Mouse (Mus musculus): ENCODE results near the gene Stat3. TPM values are rescaled to one million over a fixed set of nuclear protein-coding genes. Genes with fewer than 3 reads are reported as not detected.

Stat3 gene
- polyA plus RNA-seq (2014; fragmentation: Illumina TruSeq; extraction: RNeasy Lipid Tissue Mini Kit (QIAGEN cat#74804); ENCODE audit: low read depth, low replicate concordance), result 83.2 TPM

GRCm38 (mm10) chr11:100939512-100940151 is at the start of gene Stat3:
Gene Stat3 (minus strand): TSS chr11:100939540.

GRCm38 (mm10) chr11:100970557-100970937 is 31.2 kb upstream of the Stat3 start, which contains the start of gene Cavin1:
Gene Cavin1 (minus strand): TSS chr11:100970887.

GRCm38 (mm10) chr11:100858935-100859578 is 80.3 kb downstream of the Stat3 start, which contains the start of gene Stat5a:
Gene Stat5a (plus strand): TSS chr11:100859351.

GRCm38 (mm10) chr11:100850038-100850777 is 89.1 kb downstream of the Stat3 start, which contains the start of gene Stat5b:
Gene Stat5b (minus strand): TSS chr11:100850724.

Other genes with a start within 250 kb of the Stat3 start
- 0.21 TPM for gene Zfp385c, start 247.1 kb downstream of the Stat3 start, polyA plus RNA-seq (2014; fragmentation: Illumina TruSeq; extraction: RNeasy Lipid Tissue Mini Kit (QIAGEN cat#74804); ENCODE audit: low read depth, low replicate concordance)
- gene Dhx58, start 235.3 kb downstream of the Stat3 start, polyA plus RNA-seq (2014; fragmentation: Illumina TruSeq; extraction: RNeasy Lipid Tissue Mini Kit (QIAGEN cat#74804); ENCODE audit: low read depth, low replicate concordance), result 2.5 TPM
- 16.9 TPM for gene Kat2a, start 227.1 kb downstream of the Stat3 start, polyA plus RNA-seq (2014; fragmentation: Illumina TruSeq; extraction: RNeasy Lipid Tissue Mini Kit (QIAGEN cat#74804); ENCODE audit: low read depth, low replicate concordance)
- not detected for gene Hspb9, start 225.7 kb downstream of the Stat3 start, polyA plus RNA-seq (2014; fragmentation: Illumina TruSeq; extraction: RNeasy Lipid Tissue Mini Kit (QIAGEN cat#74804); ENCODE audit: low read depth, low replicate concordance)
- gene Rab5c, start 201.3 kb downstream of the Stat3 start, polyA plus RNA-seq (2014; fragmentation: Illumina TruSeq; extraction: RNeasy Lipid Tissue Mini Kit (QIAGEN cat#74804); ENCODE audit: low read depth, low replicate concordance), result 55.1 TPM
- gene Kcnh4, start 179.6 kb downstream of the Stat3 start, polyA plus RNA-seq (2014; fragmentation: Illumina TruSeq; extraction: RNeasy Lipid Tissue Mini Kit (QIAGEN cat#74804); ENCODE audit: low read depth, low replicate concordance), result not detected
- gene Hcrt, start 176.6 kb downstream of the Stat3 start, polyA plus RNA-seq (2014; fragmentation: Illumina TruSeq; extraction: RNeasy Lipid Tissue Mini Kit (QIAGEN cat#74804); ENCODE audit: low read depth, low replicate concordance), result not detected
- 14.6 TPM for gene Ghdc, start 168.6 kb downstream of the Stat3 start, polyA plus RNA-seq (2014; fragmentation: Illumina TruSeq; extraction: RNeasy Lipid Tissue Mini Kit (QIAGEN cat#74804); ENCODE audit: low read depth, low replicate concordance)
- gene Stat5b, start 88.8 kb downstream of the Stat3 start, polyA plus RNA-seq (2014; fragmentation: Illumina TruSeq; extraction: RNeasy Lipid Tissue Mini Kit (QIAGEN cat#74804); ENCODE audit: low read depth, low replicate concordance), result 38.3 TPM
- 22.1 TPM for gene Stat5a, start 80.2 kb downstream of the Stat3 start, polyA plus RNA-seq (2014; fragmentation: Illumina TruSeq; extraction: RNeasy Lipid Tissue Mini Kit (QIAGEN cat#74804); ENCODE audit: low read depth, low replicate concordance)
- gene Cavin1, start 31.3 kb upstream of the Stat3 start, polyA plus RNA-seq (2014; fragmentation: Illumina TruSeq; extraction: RNeasy Lipid Tissue Mini Kit (QIAGEN cat#74804); ENCODE audit: low read depth, low replicate concordance), result 133 TPM
- 72.1 TPM for gene Atp6v0a1, start 69.9 kb upstream of the Stat3 start, polyA plus RNA-seq (2014; fragmentation: Illumina TruSeq; extraction: RNeasy Lipid Tissue Mini Kit (QIAGEN cat#74804); ENCODE audit: low read depth, low replicate concordance)
- 10.5 TPM for gene Naglu, start 130.5 kb upstream of the Stat3 start, polyA plus RNA-seq (2014; fragmentation: Illumina TruSeq; extraction: RNeasy Lipid Tissue Mini Kit (QIAGEN cat#74804); ENCODE audit: low read depth, low replicate concordance)
- gene Hsd17b1, start 138.9 kb upstream of the Stat3 start, polyA plus RNA-seq (2014; fragmentation: Illumina TruSeq; extraction: RNeasy Lipid Tissue Mini Kit (QIAGEN cat#74804); ENCODE audit: low read depth, low replicate concordance), result 0.81 TPM
- 18.0 TPM for gene Coasy, start 143.0 kb upstream of the Stat3 start, polyA plus RNA-seq (2014; fragmentation: Illumina TruSeq; extraction: RNeasy Lipid Tissue Mini Kit (QIAGEN cat#74804); ENCODE audit: low read depth, low replicate concordance)
- gene Mlx, start 147.7 kb upstream of the Stat3 start, polyA plus RNA-seq (2014; fragmentation: Illumina TruSeq; extraction: RNeasy Lipid Tissue Mini Kit (QIAGEN cat#74804); ENCODE audit: low read depth, low replicate concordance), result 35.5 TPM
- gene Psmc3ip, start 155.9 kb upstream of the Stat3 start, polyA plus RNA-seq (2014; fragmentation: Illumina TruSeq; extraction: RNeasy Lipid Tissue Mini Kit (QIAGEN cat#74804); ENCODE audit: low read depth, low replicate concordance), result 4.0 TPM
- 35.9 TPM for gene Retreg3, start 180.4 kb upstream of the Stat3 start, polyA plus RNA-seq (2014; fragmentation: Illumina TruSeq; extraction: RNeasy Lipid Tissue Mini Kit (QIAGEN cat#74804); ENCODE audit: low read depth, low replicate concordance)
- 30.3 TPM for gene Tubg1, start 180.4 kb upstream of the Stat3 start, polyA plus RNA-seq (2014; fragmentation: Illumina TruSeq; extraction: RNeasy Lipid Tissue Mini Kit (QIAGEN cat#74804); ENCODE audit: low read depth, low replicate concordance)
- gene Tubg2, start 216.4 kb upstream of the Stat3 start, polyA plus RNA-seq (2014; fragmentation: Illumina TruSeq; extraction: RNeasy Lipid Tissue Mini Kit (QIAGEN cat#74804); ENCODE audit: low read depth, low replicate concordance), result 2.6 TPM
- 2.4 TPM for gene Cntnap1, start 231.0 kb upstream of the Stat3 start, polyA plus RNA-seq (2014; fragmentation: Illumina TruSeq; extraction: RNeasy Lipid Tissue Mini Kit (QIAGEN cat#74804); ENCODE audit: low read depth, low replicate concordance)
- 16.2 TPM for gene Plekhh3, start 231.8 kb upstream of the Stat3 start, polyA plus RNA-seq (2014; fragmentation: Illumina TruSeq; extraction: RNeasy Lipid Tissue Mini Kit (QIAGEN cat#74804); ENCODE audit: low read depth, low replicate concordance)
- not detected for gene Ccr10, start 235.9 kb upstream of the Stat3 start, polyA plus RNA-seq (2014; fragmentation: Illumina TruSeq; extraction: RNeasy Lipid Tissue Mini Kit (QIAGEN cat#74804); ENCODE audit: low read depth, low replicate concordance)